Mouse (Mus musculus) A20 (cell line): Measurements from ENCODE around the gene Ttc21b.
"Not testable (repeated sequence)": the region's sequence is repeated elsewhere in the genome, so short reads cannot be mapped to it uniquely, and the experiment has no call there.

Experiments
- DNase-seq: peaks from one replicate; pipeline ENCODE4 v3.0.0-alpha.2; 2011; ENCODE audit warnings: low read depth, low spot score

The Ttc21b gene

DNA sequence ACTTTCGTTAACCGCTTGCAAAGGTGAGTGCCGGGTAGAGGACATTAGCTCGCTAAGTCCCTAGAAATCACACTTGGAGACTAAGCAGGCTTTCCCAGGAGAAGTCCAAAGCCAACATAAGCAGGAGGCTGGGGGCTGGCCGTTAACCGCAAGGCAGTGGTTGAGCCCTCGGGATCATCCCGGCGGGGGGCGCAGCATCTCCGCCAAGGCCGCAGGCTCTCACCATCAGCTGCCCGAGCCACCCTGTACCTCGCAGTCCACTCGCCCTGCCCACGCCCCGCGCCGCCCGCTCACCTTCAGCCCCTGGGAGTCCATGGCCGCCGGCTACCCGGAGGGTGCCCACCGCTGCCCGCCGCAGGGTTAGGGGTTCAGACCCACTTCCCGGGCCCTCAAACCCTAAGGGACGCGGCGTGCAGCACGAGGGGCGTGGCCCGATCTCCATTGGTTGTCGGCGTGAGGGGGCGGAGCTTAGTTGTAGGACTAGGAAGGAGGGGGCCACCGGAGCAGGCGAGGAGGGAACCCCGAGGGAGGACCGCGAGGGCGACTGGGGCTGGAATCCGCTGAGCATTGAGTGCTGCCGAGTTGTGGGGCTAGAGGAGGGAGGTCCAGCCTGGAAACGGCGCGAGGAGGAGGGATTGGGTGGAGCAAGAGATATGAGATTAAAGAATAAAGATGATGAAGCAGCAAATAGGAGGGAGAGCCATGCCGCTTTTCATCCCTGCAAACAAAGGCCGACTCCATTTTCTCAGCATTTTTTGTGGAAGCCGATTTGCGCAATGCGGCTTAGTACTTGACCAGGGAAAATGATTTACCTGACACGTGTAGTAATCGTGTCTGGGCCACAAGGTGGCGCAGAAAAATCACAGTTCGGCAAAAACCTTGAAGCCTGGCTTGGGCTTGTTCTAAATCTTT, at the start of gene Ttc21b:
TSS of gene Ttc21b (minus strand) at position 398 of the 912 bp plus-strand sequence.
- no peak for DNase-seq

DNA sequence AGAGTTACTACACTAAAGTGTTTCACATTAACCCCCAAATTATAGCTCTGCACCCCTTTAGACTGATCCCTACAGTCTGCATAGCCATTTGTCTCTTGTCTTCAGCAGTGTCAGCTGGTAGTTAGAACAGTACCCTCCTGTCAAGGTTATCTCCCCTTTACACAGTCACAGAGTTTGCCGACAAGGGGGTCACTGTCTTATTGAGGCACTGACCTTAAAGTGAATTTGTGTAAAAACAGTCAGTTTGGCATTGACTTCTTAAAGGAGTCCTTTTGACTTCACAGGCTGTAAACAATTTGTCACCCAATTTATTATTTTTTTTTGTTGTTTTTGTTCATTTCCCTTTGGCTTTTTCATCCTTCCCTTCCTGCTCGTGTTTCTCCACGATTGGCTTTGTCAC, 16.1 kb upstream of the Ttc21b start:
- no peak for DNase-seq

DNA sequence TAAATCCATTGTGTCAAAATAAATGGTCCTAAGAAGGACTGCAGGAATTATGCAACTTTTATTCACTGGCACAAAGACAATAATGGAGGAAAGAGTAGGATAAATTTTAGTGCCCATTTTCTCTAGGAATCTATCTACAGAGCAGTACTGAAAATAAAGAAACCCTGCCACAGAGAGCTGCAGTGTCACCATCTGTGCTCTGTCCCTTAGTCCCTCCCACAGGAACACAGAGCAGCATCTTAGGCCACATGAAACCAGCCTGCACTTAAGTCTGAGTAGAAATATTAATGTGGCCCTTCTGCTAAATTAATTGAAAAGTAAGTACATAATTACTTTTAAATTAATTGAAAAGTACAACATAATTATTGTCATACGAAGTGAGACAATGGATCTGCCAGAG, 12.4 kb downstream of the Ttc21b start:
- DNase-seq = no peak

DNA sequence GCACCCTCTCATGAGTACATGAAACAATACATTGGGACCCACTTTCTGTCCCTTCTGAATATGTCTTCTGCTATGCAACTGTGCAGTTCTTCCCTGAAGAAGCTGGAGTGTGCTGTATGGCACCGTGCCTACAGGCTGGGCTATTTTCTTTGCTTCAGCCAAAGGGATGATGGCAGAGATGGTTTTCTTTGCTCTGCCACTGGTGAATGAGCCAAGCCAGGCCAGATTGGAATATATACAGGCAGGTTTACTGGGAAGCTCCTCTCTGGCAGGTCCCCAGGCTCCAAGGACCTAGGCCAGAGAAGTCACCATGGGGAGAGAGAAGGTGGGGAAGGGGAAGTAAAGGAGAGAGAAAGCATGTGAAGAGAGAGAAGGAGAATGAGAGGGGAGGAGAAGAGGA, 16.1 kb downstream of the Ttc21b start:
- DNase-seq = no peak

DNA sequence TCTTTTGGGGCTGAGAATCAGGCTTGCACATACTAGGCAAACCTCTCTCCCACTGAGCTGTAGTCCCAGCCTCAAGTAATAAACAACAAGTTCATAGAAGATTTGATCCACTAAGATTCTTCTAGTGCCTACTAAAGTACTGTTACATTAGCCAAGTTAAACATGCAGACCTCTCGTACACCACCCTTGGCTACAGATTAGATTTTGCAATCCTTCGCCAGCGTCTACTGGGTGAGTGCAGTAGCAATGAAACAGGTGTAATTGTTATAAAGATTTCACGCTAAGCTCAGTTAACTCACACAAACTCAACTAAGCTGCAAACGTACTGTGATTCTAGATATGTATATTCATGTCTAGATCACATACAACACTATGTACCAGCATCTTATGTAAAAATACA, 17.5 kb downstream of the Ttc21b start:
- DNase-seq = no peak

DNA sequence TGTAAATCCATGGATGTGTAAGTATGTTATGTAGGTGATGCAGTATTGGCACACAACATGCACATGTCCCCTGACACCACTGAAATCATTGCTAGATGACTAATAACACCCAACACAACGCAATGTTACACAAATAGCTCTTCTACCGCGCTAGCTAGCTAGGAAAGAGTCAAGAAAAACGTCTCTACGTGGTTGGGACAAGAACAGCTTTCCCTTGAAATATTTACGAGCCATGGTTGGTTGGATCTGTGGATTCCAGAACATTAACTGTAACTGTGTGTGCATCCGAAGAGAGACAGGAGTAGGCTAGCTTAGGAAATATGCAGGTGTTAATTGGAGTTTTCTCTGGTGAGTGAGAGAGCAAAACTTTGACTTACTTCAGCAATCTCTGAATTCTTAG, 35.5 kb downstream of the Ttc21b start:
- no peak for DNase-seq

DNA sequence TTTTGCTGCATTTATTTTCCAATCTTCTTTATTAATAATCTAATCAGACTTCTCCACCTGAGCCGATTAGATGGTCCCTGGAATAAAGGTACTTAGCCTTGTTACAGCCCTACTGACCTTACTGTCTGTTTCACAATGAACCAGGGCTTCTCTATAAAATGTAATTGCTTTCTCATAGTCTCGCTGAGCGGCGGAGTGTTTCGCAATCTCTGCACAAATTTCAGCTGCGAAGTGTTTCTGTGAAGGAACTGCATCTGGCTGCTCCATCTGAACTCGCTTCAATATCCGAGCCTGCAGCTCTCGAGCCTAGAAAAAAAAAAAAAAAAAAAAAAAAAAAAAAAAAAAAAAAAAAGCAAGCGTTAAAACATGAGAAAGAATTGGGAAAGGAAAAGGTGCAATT, 46.5 kb downstream of the Ttc21b start:
- DNase-seq = no peak

DNA sequence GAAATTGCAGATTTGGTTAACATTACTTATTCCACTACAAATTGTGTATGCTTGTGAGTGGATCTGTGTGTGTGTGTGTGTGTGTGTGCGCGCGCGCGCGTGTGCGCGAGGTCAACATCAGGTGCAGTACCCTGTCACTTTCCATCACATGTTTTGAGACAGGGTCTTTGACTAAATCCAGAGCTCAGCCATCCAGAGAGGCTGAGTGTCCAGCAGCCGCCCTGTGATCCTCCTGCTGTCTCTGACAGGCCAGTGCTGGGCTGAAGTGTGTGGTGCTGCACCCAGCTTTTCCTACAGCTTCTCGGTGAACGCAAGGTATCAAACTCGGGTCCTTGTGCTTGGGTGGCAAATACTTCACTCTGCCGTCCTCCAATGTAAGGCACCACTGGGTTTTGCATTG, 47.1 kb downstream of the Ttc21b start:
- no peak for DNase-seq

DNA sequence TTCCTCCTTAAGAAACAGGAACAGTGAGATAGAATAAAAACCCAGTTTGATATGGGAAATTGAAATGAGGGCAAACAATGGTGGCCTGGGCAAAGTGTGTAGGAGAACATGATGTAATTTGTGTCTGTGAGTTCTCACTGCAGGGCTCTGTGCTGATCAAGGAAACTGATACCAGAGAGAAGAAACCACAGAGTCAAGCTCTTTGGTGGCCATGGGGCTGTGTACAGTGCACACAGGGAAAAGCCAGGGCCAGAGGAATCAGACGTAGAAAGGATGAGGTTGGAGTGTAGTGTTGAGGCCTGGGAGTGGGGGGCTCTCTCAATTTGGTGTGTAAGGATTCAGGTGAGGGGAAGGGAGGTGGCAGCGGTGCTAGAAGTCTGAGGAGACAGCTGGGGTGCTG, 49.6 kb downstream of the Ttc21b start:
- DNase-seq = no peak

DNA sequence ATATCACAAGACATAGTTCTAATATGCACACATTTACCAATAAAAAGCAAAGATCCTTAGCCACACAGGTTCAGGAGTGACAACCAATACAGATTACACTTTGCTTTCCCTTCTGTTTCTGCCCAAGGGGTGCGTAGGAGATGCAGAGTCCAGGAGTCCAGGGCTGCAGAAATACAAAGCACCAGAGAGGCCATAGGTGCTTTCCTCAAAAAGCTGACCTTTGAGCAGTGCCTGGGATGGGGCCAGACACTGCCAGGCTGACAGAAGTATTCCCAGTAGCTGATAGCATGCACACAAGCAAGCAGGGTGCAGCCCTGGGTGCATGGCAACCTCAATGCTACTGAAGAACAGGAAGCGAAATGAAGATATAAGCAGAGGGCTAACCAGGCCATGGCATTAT, 52.2 kb downstream of the Ttc21b start:
- DNase-seq = no peak

DNA sequence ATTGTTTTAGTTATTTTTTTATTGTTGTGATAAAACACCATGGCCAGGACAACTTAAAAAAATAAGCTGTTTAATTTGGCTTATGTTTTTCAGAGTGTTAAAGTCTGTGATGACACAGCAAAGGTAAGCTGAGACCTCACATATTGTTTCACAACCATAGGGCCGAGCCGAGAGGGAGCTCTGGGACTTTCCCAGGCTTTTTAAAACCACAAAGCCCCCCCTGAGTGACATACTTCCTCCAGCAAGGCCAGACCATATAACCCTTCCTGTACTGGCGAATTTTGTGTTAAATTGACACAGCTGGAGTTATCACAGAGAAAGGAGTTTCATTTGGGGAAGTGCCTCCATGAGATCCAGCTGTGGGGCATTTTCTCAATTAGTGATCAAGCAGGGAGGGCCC, 56.2 kb downstream of the Ttc21b start:
- no peak for DNase-seq

DNA sequence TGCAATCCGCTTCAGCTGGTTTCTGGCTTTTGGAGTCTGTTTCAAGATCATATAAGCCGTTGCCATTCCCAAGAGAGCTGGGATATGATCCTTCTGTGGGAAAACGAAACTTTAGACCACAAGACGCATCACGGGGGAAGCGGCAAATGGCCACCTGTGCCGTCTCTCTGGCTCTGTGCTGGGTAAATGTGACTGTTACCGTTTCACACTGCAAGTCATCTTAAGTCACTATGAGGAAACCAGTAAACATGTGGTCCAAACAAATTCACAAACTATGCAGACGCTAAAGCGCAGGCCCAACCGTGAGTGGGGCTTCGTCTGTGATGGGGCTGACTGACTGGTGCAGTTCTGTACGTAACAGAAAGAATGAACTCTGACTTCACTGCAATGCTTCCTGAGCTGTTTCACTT, 64.7 kb downstream of the Ttc21b start:
- DNase-seq = no peak

DNA sequence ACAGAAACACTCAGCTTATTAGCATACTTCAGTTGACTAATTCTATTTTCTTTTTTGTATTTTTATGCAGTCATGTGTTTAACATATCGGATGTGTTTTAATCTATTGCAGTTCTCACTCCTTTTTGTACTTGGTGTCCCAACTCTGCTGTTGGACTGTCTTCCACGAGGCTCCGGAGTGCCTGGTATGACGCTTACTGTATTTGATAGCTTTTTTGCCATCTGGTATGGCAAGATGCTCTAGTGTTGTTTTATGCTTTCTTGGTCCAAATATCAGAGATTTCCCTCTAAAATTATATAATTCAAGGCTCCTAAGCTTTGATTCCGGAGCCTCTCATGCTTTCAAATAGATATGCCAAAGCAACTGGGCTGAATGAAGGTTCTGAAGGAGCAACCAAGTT, 66.3 kb downstream of the Ttc21b start:
- no peak for DNase-seq

DNA sequence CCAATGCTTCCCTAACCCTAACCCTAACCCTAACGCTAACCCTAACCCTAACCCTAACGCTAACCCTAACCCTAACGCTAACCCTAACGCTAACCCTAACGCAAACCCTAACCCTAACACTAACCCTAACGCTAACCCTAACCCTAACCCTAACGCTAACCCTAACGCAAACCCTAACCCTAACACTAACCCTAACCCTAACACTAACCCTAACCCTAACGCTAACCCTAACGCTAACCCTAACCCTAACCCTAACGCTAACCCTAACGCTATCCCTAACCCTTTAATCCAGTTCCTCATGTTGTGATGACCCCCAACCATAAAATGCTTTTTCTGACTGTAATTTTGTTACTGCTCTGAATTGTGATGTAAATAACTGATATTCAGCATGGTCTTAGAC, 67.2 kb downstream of the Ttc21b start:
- not testable (repeated sequence) for DNase-seq

DNA sequence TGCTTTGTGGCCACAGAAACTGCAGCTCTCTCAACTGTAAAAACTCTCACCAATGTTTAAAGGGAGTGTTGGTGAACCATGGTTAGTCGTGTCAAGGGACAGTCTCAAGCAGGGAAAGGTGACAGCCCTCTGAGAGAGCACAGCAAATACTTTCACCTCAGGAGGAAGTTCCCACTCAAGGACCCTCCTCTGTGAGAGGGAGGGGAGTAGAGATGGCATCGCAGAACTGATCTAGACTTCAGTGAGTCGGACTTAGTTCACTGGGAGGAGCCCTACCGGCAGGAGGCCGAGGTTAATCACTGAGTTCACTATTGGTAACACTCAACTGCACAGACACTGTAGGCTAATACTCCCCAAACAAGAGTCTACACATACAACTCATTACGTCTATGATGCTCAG, 68.9 kb downstream of the Ttc21b start:
- DNase-seq = no peak

DNA sequence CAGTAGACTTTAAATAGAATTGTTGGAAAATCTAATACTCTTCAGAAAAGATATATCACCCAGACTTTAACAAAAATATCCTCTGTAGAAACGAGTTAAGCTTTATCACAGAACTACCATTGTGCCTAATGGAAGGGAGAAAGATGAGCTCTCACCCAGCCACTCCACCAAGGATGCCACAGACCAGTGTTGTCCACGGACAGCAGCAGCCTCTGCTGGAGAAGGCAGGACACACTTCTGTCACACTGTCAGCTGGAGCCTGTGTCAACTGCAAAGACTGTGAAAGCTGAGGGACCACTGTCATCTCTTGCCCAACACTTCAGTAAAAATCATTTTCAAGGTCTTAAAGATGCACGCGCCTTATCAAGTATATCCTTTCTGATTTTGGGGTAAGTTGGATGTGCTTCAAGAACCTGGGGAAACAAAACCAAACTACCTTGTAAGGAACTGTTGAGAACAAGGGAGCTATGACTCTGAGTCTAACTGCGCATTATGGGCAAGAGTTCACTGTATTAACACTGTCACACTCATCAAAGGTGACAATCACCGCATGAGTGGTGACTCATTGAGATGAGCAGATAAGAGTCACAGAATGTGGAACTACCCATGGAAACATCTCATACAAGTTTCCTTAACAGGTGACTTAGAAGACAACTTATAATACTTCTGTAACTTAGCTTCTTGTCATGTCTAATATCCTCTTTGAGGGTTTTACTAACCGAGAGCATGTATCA, 71.8 kb downstream of the Ttc21b start:
- DNase-seq = no peak

DNA sequence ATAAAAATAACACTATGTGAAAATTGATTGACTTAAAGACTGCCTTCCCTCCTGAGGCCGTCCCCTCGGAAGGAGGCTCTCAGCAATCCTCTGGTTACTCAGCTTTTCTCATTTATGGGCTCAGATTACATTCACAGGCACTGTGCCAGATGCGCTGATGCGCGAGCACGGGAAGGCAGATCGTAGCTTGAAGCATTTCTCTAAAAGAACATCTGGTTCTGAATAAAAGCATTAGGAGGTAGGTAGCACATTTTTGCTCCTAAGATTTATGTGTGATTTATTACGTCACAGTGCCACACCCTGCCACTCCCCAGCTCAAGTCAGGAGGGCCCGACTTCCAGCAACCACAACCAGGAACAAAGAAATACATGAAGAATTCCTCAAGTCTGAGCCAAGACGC, 76.1 kb downstream of the Ttc21b start:
- no peak for DNase-seq

DNA sequence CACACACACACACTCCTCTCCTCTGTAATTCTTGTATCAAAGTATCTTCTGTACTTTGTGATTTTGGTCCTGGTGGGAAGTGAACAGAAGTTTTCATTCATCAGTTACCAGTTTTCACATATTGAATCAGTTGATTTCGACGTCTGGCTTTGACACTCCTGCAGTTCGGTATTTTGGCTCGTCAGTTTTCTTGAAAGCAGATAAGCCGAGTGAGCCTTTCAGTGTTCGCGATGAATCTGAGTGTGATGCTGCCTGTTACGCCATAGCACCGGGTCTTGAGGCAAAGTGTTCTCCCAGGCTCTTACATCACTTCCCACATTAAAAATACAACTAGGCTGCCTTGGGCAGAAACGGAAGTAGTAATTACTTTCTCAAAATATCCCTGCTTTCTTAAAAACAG, 76.6 kb downstream of the Ttc21b start:
- no peak for DNase-seq

DNA sequence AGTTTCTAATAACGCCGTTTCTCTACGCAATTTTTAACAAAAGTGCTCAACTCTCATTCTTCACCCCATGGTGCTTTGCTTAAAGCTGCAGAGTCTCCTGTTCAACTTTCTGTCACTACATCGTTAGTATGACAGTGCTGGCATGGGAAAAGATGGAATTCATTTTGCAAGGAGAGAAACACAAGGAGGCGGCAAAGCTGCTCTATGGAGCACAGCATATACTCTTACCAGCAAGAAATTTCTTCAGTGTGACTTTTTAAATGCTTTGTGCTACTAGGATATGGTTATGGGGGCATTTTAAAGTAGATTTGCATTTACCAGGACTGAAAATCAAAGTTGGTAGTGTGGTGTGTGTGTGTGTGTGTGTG, 77.6 kb downstream of the Ttc21b start:
- DNase-seq = no peak

DNA sequence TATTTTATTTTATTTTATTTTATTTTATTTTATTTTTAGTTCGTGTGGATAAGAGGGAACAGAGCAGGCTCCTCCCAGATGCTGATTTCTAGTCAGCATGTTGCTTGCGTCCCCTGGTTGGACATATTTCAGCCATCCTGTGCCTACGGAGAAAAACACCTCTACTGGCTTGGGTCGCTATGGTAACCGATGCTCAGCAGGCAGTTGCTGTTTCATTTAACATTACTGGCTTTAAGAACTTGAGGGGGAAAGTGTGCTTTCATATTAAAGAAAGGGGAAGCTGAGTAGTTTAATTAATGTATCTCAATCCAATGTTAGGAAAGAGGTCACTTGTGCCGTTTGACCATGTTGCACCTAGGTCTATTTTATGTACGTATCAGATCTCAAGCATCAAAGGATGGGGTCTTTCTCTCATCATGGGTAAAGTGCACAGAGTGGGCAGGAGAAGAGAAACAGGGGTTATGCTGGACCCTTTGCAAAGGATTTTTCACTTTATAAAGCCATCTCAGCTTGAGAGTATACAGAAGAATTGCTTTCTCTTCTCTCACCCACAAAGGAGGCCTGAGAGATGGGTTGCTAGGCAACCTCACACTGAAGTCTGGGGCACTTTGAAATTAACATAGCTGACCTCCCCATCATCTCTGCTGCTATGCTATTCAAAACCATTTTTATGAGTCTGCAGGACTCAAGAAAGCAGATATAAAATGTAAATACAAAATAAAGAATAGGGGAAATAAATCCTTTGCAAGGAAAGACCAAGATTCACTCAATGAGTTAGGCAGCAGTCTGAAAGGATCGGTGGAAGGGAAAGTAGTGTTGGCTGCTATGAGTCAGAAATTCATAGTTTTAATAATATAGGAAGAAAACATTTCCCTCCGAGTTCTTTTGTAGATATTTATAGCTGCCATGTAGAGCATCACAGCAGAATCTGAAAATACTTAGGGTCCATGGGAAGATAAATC, 78.2 kb downstream of the Ttc21b start:
- no peak for DNase-seq

DNA sequence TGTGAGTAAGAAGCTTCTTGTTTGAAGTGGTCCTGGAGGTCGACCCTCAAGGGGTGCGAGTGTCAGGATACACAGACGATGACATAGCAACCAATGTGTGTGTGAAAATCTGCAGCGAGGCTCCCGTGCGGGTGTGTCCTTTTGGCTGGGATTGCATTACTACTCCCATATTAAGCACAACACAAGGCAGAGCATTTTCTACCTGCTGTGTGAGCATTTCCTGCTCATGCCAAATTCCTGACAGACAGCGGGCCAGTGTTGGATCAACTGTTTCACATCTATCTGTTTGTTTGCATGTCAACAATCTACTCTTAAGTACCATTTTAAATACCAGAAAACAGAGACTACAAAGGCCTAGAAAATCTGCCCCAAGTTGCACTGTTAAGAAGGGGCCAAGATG, 79.4 kb downstream of the Ttc21b start:
- DNase-seq = no peak

DNA sequence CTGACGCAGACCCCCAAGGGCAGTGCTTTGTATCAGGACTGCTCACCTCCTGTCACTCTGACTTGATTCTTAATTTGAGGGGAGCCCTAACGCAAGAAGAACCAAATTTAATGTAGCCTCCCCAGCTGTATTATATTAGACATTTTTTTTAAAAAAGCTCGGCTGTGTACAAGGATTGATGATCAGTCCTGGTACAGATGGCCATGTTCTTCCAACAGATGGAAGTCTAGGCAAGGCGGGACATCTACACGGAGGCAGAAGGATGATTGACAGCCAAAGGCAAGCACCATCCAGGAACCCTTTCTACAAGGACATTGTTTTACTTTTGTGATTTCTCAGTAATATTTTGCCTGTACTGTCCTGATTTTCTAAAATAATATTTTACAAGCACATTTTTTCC, 83.3 kb downstream of the Ttc21b start:
- DNase-seq = no peak
